8 mouse cellular contexts compared by ENCODE assay signal in genomic region chr4:123342091-123342641, GRCm38 (mm10). TPM values are rescaled to one million over a fixed set of nuclear protein-coding genes. Genes with fewer than 3 reads are reported as not detected.
DNase-seq lines count a peak whose midpoint lies in the region; ATAC-seq and TF ChIP-seq lines count a peak whose summit lies in the region.

No protein-coding gene starts in this region.

- DNase-seq in embryo, embryonic 11.5 days (ENCODE audit: low read depth, low spot score) = peak; percentile 13
- DNase-seq in embryo, embryonic 11 days = no peak
- DNase-seq in CH12.LX (ENCODE audit: extremely low read depth) = no peak
- DNase-seq in liver, postnatal 0 days = peak; percentile 23
- peak; percentile 47 for DNase-seq in testis, postnatal 10 days (ENCODE audit: low spot score)
- DNase-seq in left cerebral cortex, postnatal 14 days (ENCODE audit: low spot score in 2 of 2) = no peak
- DNase-seq in spleen, adult 12 weeks (ENCODE audit: low spot score) = no peak

- no peaks in the 10 kb centered on the region for H3K79me2 ChIP-seq in CH12.LX (replicated peaks; ENCODE audit: control insufficient read depth, extremely low read depth, insufficient read depth, poor library complexity, severe bottlenecking)

- no peak overlapping the region for H3K27ac ChIP-seq in CH12.LX (ENCODE audit: insufficient read depth, low read depth)
- no peak overlapping the region for H3K27ac ChIP-seq in liver, postnatal 0 days (ENCODE audit: low read depth)

- H3K9me3 ChIP-seq in CH12.LX (replicated peaks; ENCODE audit: low read length) = no peaks in the 10 kb centered on the region
- no peaks in the 10 kb centered on the region for H3K9me3 ChIP-seq in liver, postnatal 0 days (ENCODE audit: low read length)

- H3K36me3 ChIP-seq in CH12.LX (replicated peaks in 1 of 2; ENCODE audit: control insufficient read depth in 1 of 2, insufficient read depth in 1 of 2, low read length in 1 of 2) = peaks cover 0 to 5% of the 10 kb centered on the region in 2 experiments
- no peaks in the 10 kb centered on the region for H3K36me3 ChIP-seq in liver, postnatal 0 days (replicated peaks; ENCODE audit: insufficient read depth, low read length)

- no peak for TF ChIP-seq EP300 in CH12.LX (IDR thresholded peaks at IDR 0.05; ENCODE audit: low read length)
- TF ChIP-seq EP300 in liver, postnatal 0 days (IDR thresholded peaks at IDR 0.05; ENCODE audit: low read depth) = no peak

- intact Hi-C loops in left cerebral cortex, postnatal 14 days (cut with DNase I) = loop anchor here (5.0 kb wide), 1 partner anchor 35 kb away; no protein-coding TSS in a partner anchor

- dilution Hi-C loops in CH12.LX (cut with MboI; ENCODE audit: extremely low pct_ligation_motif_present, extremely low pct_unique_long_range_greater_than_20kb, low sequenced_read_pairs) = no loop called here

- ATAC-seq in granulocyte monocyte progenitor cell, adult 5-6 weeks (replicated peaks; ENCODE audit: poor library complexity, severe bottlenecking) = peak; percentile 21
- ATAC-seq in liver, postnatal 0 days = peak; percentile 20; the same call in 1 of the 2 replicates

- H3K9ac ChIP-seq in CH12.LX (ENCODE audit: insufficient read depth, low read depth) = no peak overlapping the region
- H3K9ac ChIP-seq in liver, postnatal 0 days (replicated peaks) = no peak overlapping the region

- 2% methylated on average over 35 of the region's 43 CpGs for whole genome bisulfite sequencing in liver, postnatal 0 days (ENCODE audit: insufficient replicate concordance)

- in situ Hi-C loops in CH12.LX (cut with MboI; ENCODE audit: low pct_ligation_motif_present, low pct_unique_long_range_greater_than_20kb, low sequenced_read_pairs) = loop anchor here (5.0 kb wide), 1 partner anchor 40 kb away; no protein-coding TSS in a partner anchor

- H3K4me2 ChIP-seq in CH12.LX (ENCODE audit: insufficient read depth, low read depth, poor library complexity, severe bottlenecking) = peak overlapping the region; percentile 59
- peak overlapping the region; percentile 73 for H3K4me2 ChIP-seq in liver, postnatal 0 days (ENCODE audit: low read depth, low read length)

- peaks cover 19 to 39% of the 10 kb centered on the region in 2 experiments for H3K4me1 ChIP-seq in CH12.LX (ENCODE audit: control insufficient read depth in 1 of 2, insufficient read depth in 2 of 2)
- peaks cover 16% of the 10 kb centered on the region for H3K4me1 ChIP-seq in liver, postnatal 0 days (ENCODE audit: insufficient read depth)

- TF ChIP-seq CTCF in CH12.LX (conservative IDR thresholded peaks at IDR 0.05 in 1 of 2, IDR thresholded peaks at IDR 0.05 in 1 of 2; ENCODE audit: low read depth in 2 of 2, low read length in 2 of 2) = no peak
- no peak for TF ChIP-seq CTCF in liver, postnatal 0 days (IDR thresholded peaks at IDR 0.05; ENCODE audit: low read depth)

- peaks cover 14% of the 10 kb centered on the region for H3K27me3 ChIP-seq in CH12.LX (replicated peaks)
- peaks cover 40% of the 10 kb centered on the region for H3K27me3 ChIP-seq in liver, postnatal 0 days (ENCODE audit: insufficient read depth, low read length)

- TF ChIP-seq POLR2A in CH12.LX (IDR thresholded peaks at IDR 0.05; ENCODE audit: low read depth, low read length) = no peak

- H3K4me3 ChIP-seq in CH12.LX (replicated peaks in 1 of 3; ENCODE audit: low read depth in 2 of 3, low read length in 2 of 3, poor library complexity in 1 of 3) = peak overlapping the region; percentile 52 to 75 (median 63)
- H3K4me3 ChIP-seq in liver, postnatal 0 days (ENCODE audit: low read depth, low read length) = peak overlapping the region; percentile 42

- TF ChIP-seq RAD21 in CH12.LX (IDR thresholded peaks at IDR 0.05; ENCODE audit: low read depth, low read length) = no peak

TF ChIP-seq in CH12.LX, 34 proteins besides CTCF, POLR2A, EP300 and RAD21:
- TF ChIP-seq POLR2AphosphoS2 (IDR thresholded peaks at IDR 0.05; ENCODE audit: low read depth, low read length) = no peak
- TF ChIP-seq MXI1 (IDR thresholded peaks at IDR 0.05; ENCODE audit: low read depth, low read length) = 0 out of 2 replicates have a peak, but pooled peaks have one; percentile 29

RNA-seq across cellular contexts. Expression of gene Bmp8a, which starts 0.9 kb away (rescaled TPM):
- 0.68 and 0.71 TPM in 2 replicates for total RNA-seq in CH12.LX (2012; rRNA removed)
- total RNA-seq in CH12.LX (2014; rRNA removed) = 0.26 and 0.30 TPM in 2 replicates
- 0.76 and 0.86 TPM in 2 replicates for polyA plus RNA-seq in CH12.LX (2012; ENCODE audit: insufficient read length, low read depth)
- not detected in 2 replicates for total RNA-seq in granulocyte monocyte progenitor cell, adult 5-6 weeks (2014; fragmentation: Nextera tagmentation)
- 0.30 TPM in 1 of 2 replicates, not detected in the other for total RNA-seq in granulocyte monocyte progenitor cell, adult 5-6 weeks (2017)
- 0.11 and 0.21 TPM in 2 replicates for polyA plus RNA-seq in liver, postnatal 0 days (2015; fragmentation: Nextera tagmentation; extraction: Ambion mirVana)
- under 1 TPM; 0.24 to 0.30 TPM for total RNA-seq in left cerebral cortex, postnatal 14 days (2021)

RNA-seq across cellular contexts. Expression of gene Oxct2a, which starts 18.7 kb away (rescaled TPM):
- total RNA-seq in CH12.LX (2012; rRNA removed) (0.08 TPM in 2 replicates), CH12.LX (2014; rRNA removed) (not detected in 2 replicates)
- 0.18 TPM in 1 of 2 replicates, not detected in the other for polyA plus RNA-seq in CH12.LX (2012; ENCODE audit: insufficient read length, low read depth)
- not detected in 2 replicates for total RNA-seq in granulocyte monocyte progenitor cell, adult 5-6 weeks (2014; fragmentation: Nextera tagmentation)
- not detected in 2 replicates for total RNA-seq in granulocyte monocyte progenitor cell, adult 5-6 weeks (2017)
- polyA plus RNA-seq in liver, postnatal 0 days (2015; fragmentation: Nextera tagmentation; extraction: Ambion mirVana) = not detected in 2 replicates
- total RNA-seq in left cerebral cortex, postnatal 14 days (2021) = not detected

Comparison
In these comparisons a context has a peak if more than half of its experiments do, and no peak if none do; other contexts are left out.
1. DNase-seq: peak in embryo, embryonic 11.5 days (single experiment), liver, postnatal 0 days (single experiment) and testis, postnatal 10 days (single experiment); none in embryo, embryonic 11 days (single experiment), CH12.LX (single experiment), left cerebral cortex, postnatal 14 days (0 of 2) and spleen, adult 12 weeks (single experiment).